Mouse (Mus musculus): ENCODE results near the gene Krt79.

DNA sequence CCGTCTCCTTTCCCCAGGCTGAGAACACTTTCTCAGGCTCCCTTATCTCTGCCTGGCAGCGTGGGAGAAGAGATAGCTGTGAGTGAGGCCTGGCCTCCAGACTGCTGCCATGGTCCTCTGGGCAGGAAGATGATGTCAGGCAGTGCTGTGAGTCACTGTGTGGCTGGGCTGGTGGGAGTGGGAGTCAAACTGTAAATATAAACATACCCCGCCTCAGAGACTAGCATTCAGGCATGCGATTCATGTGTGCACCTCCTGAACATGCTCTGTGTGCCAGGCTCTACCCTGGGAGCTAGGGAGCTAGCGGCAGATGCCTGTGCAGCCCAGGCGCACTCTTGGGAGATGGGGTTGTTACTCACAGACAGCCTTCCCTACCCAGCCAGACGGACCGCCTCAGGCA is 1.8 kb upstream of the Krt79 start:
- no peak for TF ChIP-seq CTCF (IDR thresholded peaks at IDR 0.05; ENCODE audit: insufficient read depth, low read length)
- no peak for TF ChIP-seq POLR2A (IDR thresholded peaks at IDR 0.05; ENCODE audit: borderline replicate concordance, extremely low read depth, low read depth, low read length)
